Mouse (Mus musculus) testis, postnatal 10 days (tissue): ENCODE measurements around the gene Gatad2a.

ENCODE experiments used
- DNase-seq: peaks from one replicate; pipeline ENCODE4 v3.0.0; 2021; ENCODE audit warnings: low spot score

The Gatad2a gene

GRCm38 (mm10) chr8:69874155-69874554 is 122.0 kb downstream of the Gatad2a start:
- peak; percentile 82 for DNase-seq

GRCm38 (mm10) chr8:69870907-69871306 is 125.3 kb downstream of the Gatad2a start:
- no peak for DNase-seq

GRCm38 (mm10) chr8:69870003-69870765 is 126.0 kb downstream of the Gatad2a start:
- DNase-seq, result no peak

GRCm38 (mm10) chr8:69867696-69868326 is 128.4 kb downstream of the Gatad2a start:
- no peak for DNase-seq

GRCm38 (mm10) chr8:69864180-69864579 is 132.0 kb downstream of the Gatad2a start:
- no peak for DNase-seq

GRCm38 (mm10) chr8:69863387-69864020 is 132.7 kb downstream of the Gatad2a start:
- DNase-seq, result no peak

- DNase-seq, result no peak
These were observed 134.9 kb downstream of the Gatad2a start for GRCm38 (mm10) chr8:69861251-69861650.

GRCm38 (mm10) chr8:69860807-69861206 is 135.4 kb downstream of the Gatad2a start:
- no peak for DNase-seq
